ENCODE assay signal across 31 mouse cellular contexts in the genomic region with DNA sequence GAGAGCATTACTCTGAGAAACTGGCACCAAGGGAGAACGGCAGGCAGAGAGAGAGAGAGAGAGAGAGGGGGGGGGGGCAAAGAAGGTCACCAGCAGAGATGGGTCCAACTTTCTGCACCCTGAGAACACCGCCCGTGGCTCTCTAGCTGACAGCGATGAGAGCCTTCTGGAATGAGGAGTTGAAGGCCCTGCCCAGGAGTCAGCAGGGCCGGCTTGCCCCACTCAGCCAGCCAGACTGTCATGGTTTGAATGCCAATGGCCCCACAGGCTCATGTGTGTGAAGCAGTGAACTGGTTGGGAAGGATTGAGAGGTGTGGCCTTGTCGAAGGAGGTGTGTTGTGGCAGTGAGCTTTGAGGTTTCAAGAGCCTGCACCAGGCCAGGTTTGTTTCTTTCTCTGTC. TPM values are rescaled to one million over a fixed set of nuclear protein-coding genes. Genes with fewer than 3 reads are reported as not detected.
DNase-seq lines count a peak whose midpoint lies in the region; ATAC-seq lines count a peak whose summit lies in the region.
"Had no signal": no experiment of that assay in that cellular context is flagged by ENCODE, and none has a peak within 500 bp of the region (broad histone marks: within the 10 kb centered on the region; RNA-seq: fewer than 3 reads in every experiment).

No protein-coding gene starts in this region.

- H3K27ac ChIP-seq in liver, embryonic 12.5 days, result peak overlapping the region; percentile 70
- 0 out of 2 replicates have a peak overlapping the region, but pooled peaks have one; percentile 48 for H3K27ac ChIP-seq in liver, embryonic 16.5 days (ENCODE audit: low read length)
- H3K27ac ChIP-seq: embryonic facial prominence, embryonic 10.5 days; embryonic facial prominence, embryonic 13.5 days; forebrain, embryonic 12.5 days; forebrain, embryonic 15.5 days; heart, adult 2 months; hindbrain, embryonic 15.5 days had no signal

- no peak overlapping the region for H3K4me3 ChIP-seq in liver, embryonic 12.5 days
- H3K4me3 ChIP-seq in megakaryocyte, embryonic 14.5 days (replicated peaks), result peak overlapping the region; percentile 69
- no peak overlapping the region for H3K4me3 ChIP-seq in liver, embryonic 16.5 days (ENCODE audit: low read depth, low read length)
- H3K4me3 ChIP-seq: embryonic facial prominence, embryonic 10.5 days; embryonic facial prominence, embryonic 13.5 days; erythroblast, embryonic 14.5 days; forebrain, embryonic 12.5 days; forebrain, embryonic 15.5 days; heart, adult 2 months; hindbrain, embryonic 15.5 days had no signal

- no peak for ATAC-seq in liver, embryonic 12.5 days
- ATAC-seq in megakaryocyte, adult 5-6 weeks (ENCODE audit: poor library complexity, severe bottlenecking), result no peak
- ATAC-seq in liver, embryonic 16.5 days (ENCODE audit: low read depth), result no peak
- ATAC-seq: CD4-positive, CD25-positive, alpha-beta regulatory T cell, adult 4 months; forebrain, embryonic 15.5 days had no signal

- peak overlapping the region; percentile 30; the same call in 1 of the 2 replicates for H3K4me2 ChIP-seq in liver, embryonic 12.5 days
- H3K4me2 ChIP-seq in liver, embryonic 16.5 days (ENCODE audit: low read depth, low read length), result no peak overlapping the region
- H3K4me2 ChIP-seq: embryonic facial prominence, embryonic 13.5 days; forebrain, embryonic 12.5 days; forebrain, embryonic 15.5 days; heart, embryonic 11.5 days; hindbrain, embryonic 15.5 days had no signal

- intact Hi-C loops in heart, postnatal 36 days (cut with DNase I), result loop anchor here (2.0 kb wide), 1 partner anchor 20 kb away; no protein-coding TSS in a partner anchor

- no peaks in the 10 kb centered on the region for H3K27me3 ChIP-seq in liver, embryonic 12.5 days (replicated peaks)
- no peaks in the 10 kb centered on the region for H3K27me3 ChIP-seq in megakaryocyte, embryonic 14.5 days (replicated peaks)
- H3K27me3 ChIP-seq in liver, embryonic 16.5 days (ENCODE audit: control insufficient read depth, insufficient read depth, low read depth, low read length), result no peaks in the 10 kb centered on the region
- H3K27me3 ChIP-seq: embryonic facial prominence, embryonic 13.5 days; forebrain, embryonic 12.5 days; forebrain, embryonic 15.5 days; hindbrain, embryonic 15.5 days had no signal

- H3K36me3 ChIP-seq in liver, embryonic 12.5 days, result peaks cover 22% of the 10 kb centered on the region
- peaks cover 76% of the 10 kb centered on the region for H3K36me3 ChIP-seq in megakaryocyte, embryonic 14.5 days (replicated peaks; ENCODE audit: low read length)
- H3K36me3 ChIP-seq in liver, embryonic 16.5 days (ENCODE audit: control insufficient read depth, insufficient read depth), result no peaks in the 10 kb centered on the region; the same call in 1 of the 2 replicates
- H3K36me3 ChIP-seq: embryonic facial prominence, embryonic 10.5 days; embryonic facial prominence, embryonic 13.5 days; forebrain, embryonic 12.5 days; forebrain, embryonic 15.5 days; hindbrain, embryonic 15.5 days had no signal

- 90% methylated on average over 6 of the region's 6 CpGs for WGBS in liver, embryonic 12.5 days (ENCODE audit: insufficient replicate concordance)
- WGBS in liver, embryonic 16.5 days (ENCODE audit: insufficient replicate concordance), result 88% methylated on average over 6 of the region's 6 CpGs

- peaks cover 87% of the 10 kb centered on the region for H3K4me1 ChIP-seq in liver, embryonic 12.5 days
- H3K4me1 ChIP-seq in megakaryocyte, embryonic 14.5 days, result peaks cover 99% of the 10 kb centered on the region
- peaks cover 63% of the 10 kb centered on the region for H3K4me1 ChIP-seq in liver, embryonic 16.5 days (ENCODE audit: control insufficient read depth, low read depth, low read length)
- H3K4me1 ChIP-seq: hindbrain, embryonic 15.5 days had no signal

- no peaks in the 10 kb centered on the region for H3K9me3 ChIP-seq in liver, embryonic 12.5 days (replicated peaks)
- no peaks in the 10 kb centered on the region for H3K9me3 ChIP-seq in megakaryocyte, embryonic 14.5 days
- no peaks in the 10 kb centered on the region for H3K9me3 ChIP-seq in liver, embryonic 16.5 days (replicated peaks; ENCODE audit: control insufficient read depth, low read length)
- H3K9me3 ChIP-seq: embryonic facial prominence, embryonic 10.5 days; embryonic facial prominence, embryonic 13.5 days; forebrain, embryonic 12.5 days; forebrain, embryonic 15.5 days; hindbrain, embryonic 15.5 days had no signal

- peak overlapping the region; percentile 31 for H3K9ac ChIP-seq in liver, embryonic 12.5 days
- no peak overlapping the region; the same call in 1 of the 2 replicates for H3K9ac ChIP-seq in liver, embryonic 16.5 days (ENCODE audit: low read depth, low read length)
- H3K9ac ChIP-seq: embryonic facial prominence, embryonic 13.5 days; forebrain, embryonic 12.5 days; forebrain, embryonic 15.5 days; hindbrain, embryonic 15.5 days had no signal

- peak; percentile 91 for DNase-seq in heart, adult 11 months
- no peak for DNase-seq in heart, postnatal 36 days
- DNase-seq in liver, result no peak
- no peak for DNase-seq in embryo, embryonic 10 days (ENCODE audit: low spot score)
- DNase-seq: adrenal gland, adult 2 months; adrenal gland, postnatal 14 days; cerebellum, adult 11 months; cerebellum, adult 2 months; cerebellum, adult 9-11 months; gastrocnemius, postnatal 10 days; heart, adult 2 months had no signal

RNA-seq across cellular contexts. Expression of a gene that starts 13.6 kb away (rescaled TPM):
- 10 to 100 TPM; 10.3 to 15.3 TPM for total RNA-seq in heart, postnatal 36 days (2021)
- polyA plus RNA-seq in liver, embryonic 12.5 days (2016; fragmentation: Nextera tagmentation; extraction: Ambion mirVana), result 8.0 and 8.5 TPM in 2 replicates
- polyA plus RNA-seq in megakaryocyte, embryonic 14.5 days (2012; ENCODE audit: insufficient read depth, low replicate concordance), result 22.9 and 66.2 TPM in 2 replicates
- 20.9 and 21.8 TPM in 2 replicates for total RNA-seq in megakaryocyte, adult 5-6 weeks (2015)
- 16.2 TPM in 2 replicates for total RNA-seq in megakaryocyte, adult 5-6 weeks (2017)
- 6.7 and 7.7 TPM in 2 replicates for polyA plus RNA-seq in liver, embryonic 16.5 days (2015; fragmentation: Nextera tagmentation; extraction: Ambion mirVana)

RNA-seq across cellular contexts. Expression of a gene that starts 27.0 kb away (rescaled TPM):
- total RNA-seq in heart, postnatal 36 days (2021), result not detected
- not detected in 2 replicates for polyA plus RNA-seq in liver, embryonic 12.5 days (2016; fragmentation: Nextera tagmentation; extraction: Ambion mirVana)
- 0.21 and 2.2 TPM in 2 replicates for polyA plus RNA-seq in megakaryocyte, embryonic 14.5 days (2012; ENCODE audit: insufficient read depth, low replicate concordance)
- total RNA-seq in megakaryocyte, adult 5-6 weeks (2015), result not detected in 2 replicates
- not detected in 2 replicates for total RNA-seq in megakaryocyte, adult 5-6 weeks (2017)
- not detected in 2 replicates for polyA plus RNA-seq in liver, embryonic 16.5 days (2015; fragmentation: Nextera tagmentation; extraction: Ambion mirVana)
- total RNA-seq: adrenal gland, adult 2 months; adrenal gland, postnatal 14 days; adrenal gland, postnatal 4 days; gastrocnemius, postnatal 10 days; gastrocnemius, postnatal 4 days; heart, adult 2 months; heart, postnatal 25 days; MEL had no signal
- polyA plus RNA-seq: adrenal gland, adult 2 months; C2C12; CD4-positive, CD25-positive, alpha-beta regulatory T cell, adult 4 months; embryonic facial prominence, embryonic 10.5 days; embryonic facial prominence, embryonic 13.5 days; erythroblast, embryonic 14.5 days; heart, adult 2 months; heart, embryonic 11.5 days; heart, postnatal 0 days; hindbrain, embryonic 11.5 days; hindbrain, embryonic 15.5 days; intestine, embryonic 14.5 days had no signal

RNA-seq across cellular contexts. Expression of a gene that starts 32.0 kb away (rescaled TPM):
- 10 to 100 TPM; 28.5 to 29.7 TPM for total RNA-seq in heart, postnatal 36 days (2021)
- 40.0 and 40.2 TPM in 2 replicates for polyA plus RNA-seq in liver, embryonic 12.5 days (2016; fragmentation: Nextera tagmentation; extraction: Ambion mirVana)
- 67.5 and 115 TPM in 2 replicates for polyA plus RNA-seq in megakaryocyte, embryonic 14.5 days (2012; ENCODE audit: insufficient read depth, low replicate concordance)
- 2.9 and 6.6 TPM in 2 replicates for total RNA-seq in megakaryocyte, adult 5-6 weeks (2015)
- total RNA-seq in megakaryocyte, adult 5-6 weeks (2017), result 4.8 and 7.7 TPM in 2 replicates
- 15.1 and 18.1 TPM in 2 replicates for polyA plus RNA-seq in liver, embryonic 16.5 days (2015; fragmentation: Nextera tagmentation; extraction: Ambion mirVana)

RNA-seq across cellular contexts. Expression of a gene that starts 40.1 kb away (rescaled TPM):
- total RNA-seq in heart, postnatal 36 days (2021), result 1 to 10 TPM in 1 of 2 experiments, under 1 TPM in 1; 0.97 to 1.8 TPM
- 0.19 and 0.41 TPM in 2 replicates for polyA plus RNA-seq in liver, embryonic 12.5 days (2016; fragmentation: Nextera tagmentation; extraction: Ambion mirVana)
- polyA plus RNA-seq in megakaryocyte, embryonic 14.5 days (2012; ENCODE audit: insufficient read depth, low replicate concordance), result not detected in 2 replicates
- total RNA-seq in megakaryocyte, adult 5-6 weeks (2015), result 0.80 TPM in 1 of 2 replicates, not detected in the other
- total RNA-seq in megakaryocyte, adult 5-6 weeks (2017), result not detected in 2 replicates
- polyA plus RNA-seq in liver, embryonic 16.5 days (2015; fragmentation: Nextera tagmentation; extraction: Ambion mirVana), result 0.12 TPM in 1 of 2 replicates, not detected in the other
- polyA plus RNA-seq: CD4-positive, CD25-positive, alpha-beta regulatory T cell, adult 4 months; erythroblast, embryonic 14.5 days had no signal

RNA-seq across cellular contexts. Expression of a gene that starts 40.9 kb away (rescaled TPM):
- total RNA-seq in heart, postnatal 36 days (2021), result 10 to 100 TPM; 39.8 to 50.8 TPM
- 0.83 and 1.2 TPM in 2 replicates for polyA plus RNA-seq in liver, embryonic 12.5 days (2016; fragmentation: Nextera tagmentation; extraction: Ambion mirVana)
- polyA plus RNA-seq in megakaryocyte, embryonic 14.5 days (2012; ENCODE audit: insufficient read depth, low replicate concordance), result not detected in 2 replicates
- not detected in 2 replicates for total RNA-seq in megakaryocyte, adult 5-6 weeks (2015)
- not detected in 2 replicates for total RNA-seq in megakaryocyte, adult 5-6 weeks (2017)
- 1.1 and 1.2 TPM in 2 replicates for polyA plus RNA-seq in liver, embryonic 16.5 days (2015; fragmentation: Nextera tagmentation; extraction: Ambion mirVana)
- polyA plus RNA-seq: CD4-positive, CD25-positive, alpha-beta regulatory T cell, adult 4 months had no signal
